Mouse (Mus musculus): ENCODE results near the gene Esd.
A peak's percentile ranks its signal among the peaks of the same experiment; 100 is the strongest.

Esd gene

DNA sequence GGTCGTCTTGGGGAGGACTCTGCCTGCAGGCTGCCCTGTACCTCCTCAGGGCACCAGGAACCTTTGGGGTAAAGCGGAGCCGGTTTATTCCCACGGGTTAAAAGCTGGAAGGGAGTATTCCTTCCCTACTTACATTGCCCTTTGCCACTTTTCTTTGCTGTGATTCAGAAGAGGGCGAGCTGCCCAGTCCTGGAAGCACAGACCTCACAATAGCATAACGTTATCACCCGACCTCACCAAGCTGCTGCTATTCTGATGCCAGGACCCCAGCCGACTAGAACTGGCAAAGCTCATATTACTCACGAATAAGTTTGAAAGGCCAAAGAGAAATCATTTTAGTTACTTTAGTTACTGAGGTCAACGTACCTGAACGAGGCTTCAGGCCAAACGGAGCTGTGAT is 62.8 kb downstream of the Esd start:
- DNase-seq (ENCODE audit: low spot score in 2 of 2) = peak; percentile 20 to 23

DNA sequence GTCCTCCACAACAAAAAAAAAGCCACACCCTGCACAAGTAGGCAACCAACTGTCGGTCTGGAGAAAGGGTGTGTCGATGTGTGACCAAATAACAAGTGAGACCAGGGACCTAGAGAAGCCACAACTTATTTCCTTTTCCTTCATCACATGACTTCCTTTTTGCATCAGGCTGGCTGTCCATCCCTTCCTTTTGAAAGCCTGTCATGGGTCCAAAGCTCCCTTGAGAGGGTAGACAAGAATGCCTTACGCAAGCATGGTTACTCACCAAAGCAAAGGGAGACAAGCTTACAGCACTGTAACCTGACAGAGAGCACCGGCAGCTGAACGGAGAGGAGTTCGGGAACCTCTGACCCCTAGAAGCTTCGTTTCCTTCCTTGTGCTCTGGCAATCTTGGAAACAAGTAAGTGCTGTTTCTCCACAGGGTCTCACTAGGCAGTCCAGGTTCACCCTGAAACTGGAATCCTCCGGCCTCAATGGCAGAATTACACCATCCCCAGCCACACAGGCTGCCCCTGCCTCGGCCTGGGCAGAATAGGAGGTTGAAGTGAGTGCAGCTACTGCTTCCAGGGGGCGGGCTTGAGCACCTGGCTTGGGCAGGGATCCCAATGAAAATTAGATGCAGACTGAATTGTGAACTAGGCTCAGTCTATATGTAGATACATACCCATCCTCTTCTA is 65.4 kb downstream of the Esd start:
- no peak for DNase-seq (ENCODE audit: low spot score in 2 of 2)

DNA sequence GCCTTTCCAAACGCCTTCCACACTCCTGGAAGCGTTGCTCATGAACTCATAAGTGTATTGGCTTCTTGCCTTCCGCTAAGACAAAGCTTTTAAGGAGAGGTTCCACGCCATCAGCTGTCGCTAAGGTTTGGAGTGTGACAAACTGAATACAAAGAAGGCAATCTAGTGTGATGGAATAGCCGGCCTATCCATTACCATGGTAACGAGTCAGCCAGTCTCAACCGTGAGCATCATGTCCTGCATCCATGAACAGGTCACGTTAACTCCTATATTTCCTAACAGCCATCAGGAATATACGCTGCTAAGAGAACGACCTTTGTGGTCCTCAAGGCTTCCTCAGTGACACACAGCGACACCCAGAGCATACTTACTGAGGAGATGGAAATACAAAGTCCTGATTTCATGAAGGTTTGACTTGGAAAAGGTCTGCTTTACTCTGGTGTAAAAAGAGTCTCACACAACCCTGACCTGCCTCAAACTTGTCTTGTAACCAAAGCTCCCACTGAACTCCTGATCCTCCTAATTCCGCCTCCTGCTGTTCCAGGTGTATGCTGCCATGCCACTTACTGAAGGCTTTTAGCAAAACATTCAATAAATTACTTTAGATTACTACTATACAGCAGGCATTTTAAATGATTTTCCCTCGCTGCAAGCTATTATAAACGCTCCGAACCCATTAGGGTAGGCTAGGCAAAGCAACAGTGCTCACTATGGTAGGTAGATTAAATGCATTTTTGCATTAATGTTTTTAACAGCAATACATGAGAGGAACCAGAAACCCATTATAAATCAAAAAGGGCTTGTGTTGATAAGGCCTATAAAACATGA is 66.2 kb downstream of the Esd start:
- no peak for DNase-seq (ENCODE audit: low spot score in 2 of 2)

Data from heart, adult 9 months (tissue).